Mouse (Mus musculus) CD4-positive naive resting alpha-beta T cell, adult 57 days (primary cell): Measurements from ENCODE around the gene Mboat2. TPM values are rescaled to one million over a fixed set of nuclear protein-coding genes. Genes with fewer than 3 reads are reported as not detected.

Experiments
- total RNA-seq: library from RNA; stranded (reverse); gene quantifications from one replicate; pipeline ENCODE4 v1.2.4, GENCODE M21; 2023

Gene Mboat2
- 2.2 TPM for total RNA-seq

GRCm38 (mm10) chr12:24830766-24831152 is at the start of gene Mboat2:
TSS of gene Mboat2 (plus strand) at chr12:24830879.

GRCm38 (mm10) chr12:24974446-24975114 is 143.9 kb downstream of the Mboat2 start, which contains the start of gene Kidins220:
TSS of gene Kidins220 (plus strand) at chr12:24974925.

Other genes with a start within 250 kb of the Mboat2 start
- 43.8 TPM for gene Klf11, start 179.6 kb upstream of the Mboat2 start, total RNA-seq
- gene Cys1, start 149.1 kb upstream of the Mboat2 start, total RNA-seq: not detected
- gene Rrm2, start 122.6 kb upstream of the Mboat2 start, total RNA-seq: 3.8 TPM
- gene Kidins220, start 144.0 kb downstream of the Mboat2 start, total RNA-seq: 127 TPM